Mouse (Mus musculus): ENCODE data around the gene Dpysl4.

Gene Dpysl4

GRCm38 (mm10) chr7:139085629-139086194 is at the start of gene Dpysl4:
Dpysl4 (plus strand) TSS chr7:139086001.
- peak; percentile 71 for DNase-seq (ENCODE audit: low spot score)

DNA sequence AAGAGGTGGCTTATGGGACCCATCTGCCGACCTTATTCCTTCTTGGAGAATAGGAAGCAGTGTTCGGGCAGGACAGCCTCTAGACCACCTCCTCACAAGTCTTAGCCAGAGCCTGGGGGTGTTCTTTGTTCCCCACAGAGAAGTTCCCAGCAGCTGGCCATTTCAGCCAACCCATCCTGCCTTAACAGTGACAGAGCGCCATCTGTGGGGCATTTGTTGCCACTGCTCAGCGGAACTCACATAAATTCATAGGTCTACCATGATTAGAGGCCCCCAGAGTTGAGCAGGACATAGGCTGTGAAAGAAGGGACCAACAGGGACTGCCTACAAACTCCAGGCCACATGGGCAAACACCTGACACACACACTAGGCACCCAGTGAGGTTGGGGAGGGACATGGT is 22.4 kb upstream of the Dpysl4 start:
- DNase-seq (ENCODE audit: low spot score) = no peak

GRCm38 (mm10) chr7:139068182-139068623 is 17.6 kb upstream of the Dpysl4 start:
- peak; percentile 69 for DNase-seq (ENCODE audit: low spot score)

- DNase-seq (ENCODE audit: low spot score) = no peak
These were observed 11.6 kb upstream of the Dpysl4 start for GRCm38 (mm10) chr7:139074189-139074588.

DNA sequence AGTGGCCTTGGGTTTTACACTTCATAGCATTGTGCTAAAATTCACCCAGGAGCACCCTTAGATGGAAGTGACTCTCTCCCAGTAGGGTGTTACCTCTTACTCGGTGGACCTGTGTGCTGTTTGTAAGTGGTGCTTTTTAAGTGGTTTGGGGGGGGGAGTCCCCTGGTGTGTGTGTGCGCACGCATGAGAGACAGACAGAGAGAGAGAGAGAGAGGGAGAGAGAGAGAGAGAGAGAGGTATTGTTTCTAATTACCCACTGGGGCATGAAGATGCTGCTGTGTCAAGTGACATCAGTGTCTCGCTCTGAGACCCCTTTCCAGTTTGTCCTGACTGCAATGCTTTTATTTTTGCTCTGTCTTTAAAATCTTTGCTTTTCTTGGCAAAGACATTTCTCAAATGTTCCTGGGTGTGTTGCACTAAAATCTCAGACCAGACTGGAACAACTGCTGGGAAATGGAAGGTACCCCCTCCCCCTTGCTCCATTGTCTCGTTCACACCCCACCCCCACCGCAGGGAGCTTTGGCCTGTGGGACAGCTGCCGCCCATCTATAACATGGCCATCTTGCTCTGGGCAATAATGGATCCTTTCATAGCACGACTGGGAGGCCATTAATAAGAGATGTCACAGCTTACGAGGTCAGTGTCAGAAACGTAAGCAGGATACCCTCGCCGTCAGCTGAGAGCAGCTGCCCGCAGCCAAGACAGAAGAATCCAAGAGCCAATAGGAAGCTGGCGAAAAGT is 10.6 kb upstream of the Dpysl4 start:
- no peak for DNase-seq (ENCODE audit: low spot score)

DNA sequence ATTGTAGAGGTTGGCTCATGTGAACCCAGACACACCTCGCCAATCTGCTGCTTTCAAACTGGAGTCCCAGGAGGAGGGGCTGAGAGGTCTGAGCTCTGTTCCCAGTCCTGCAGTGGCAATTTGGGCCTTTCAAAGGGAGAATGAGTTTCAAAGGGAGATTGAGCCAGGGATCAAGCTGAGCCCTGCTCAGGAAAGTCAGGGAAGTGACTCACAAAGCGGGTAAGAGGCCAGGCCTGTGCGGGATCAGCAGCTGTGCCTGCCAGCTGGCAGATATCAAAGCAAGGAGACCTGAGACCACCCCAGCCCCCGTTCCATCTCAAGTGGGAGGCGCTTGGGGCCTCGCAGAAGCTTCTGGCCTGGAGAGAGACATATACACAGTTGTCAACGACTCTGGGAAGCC is 8.5 kb upstream of the Dpysl4 start:
- no peak for DNase-seq (ENCODE audit: low spot score)

DNA sequence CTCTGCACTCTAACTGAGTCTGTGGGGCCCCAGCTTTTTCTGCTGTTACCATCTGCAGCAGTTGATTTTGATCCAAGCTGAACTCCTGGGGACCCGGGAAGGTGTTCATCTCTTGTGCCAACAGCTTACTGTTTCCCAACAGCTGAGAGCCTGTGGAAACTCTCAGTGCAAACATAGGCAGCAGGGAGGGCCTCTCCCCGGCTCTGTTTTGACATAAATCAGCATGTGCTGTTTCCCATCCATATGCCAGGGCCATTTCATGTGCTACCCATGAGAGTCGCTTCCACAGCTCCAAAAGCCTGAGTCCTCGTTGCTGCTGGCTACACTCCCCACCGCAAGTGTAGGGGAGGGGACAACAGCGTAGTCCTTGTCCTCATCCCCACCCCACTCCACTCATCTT is 7.6 kb upstream of the Dpysl4 start:
- DNase-seq (ENCODE audit: low spot score) = no peak

DNA sequence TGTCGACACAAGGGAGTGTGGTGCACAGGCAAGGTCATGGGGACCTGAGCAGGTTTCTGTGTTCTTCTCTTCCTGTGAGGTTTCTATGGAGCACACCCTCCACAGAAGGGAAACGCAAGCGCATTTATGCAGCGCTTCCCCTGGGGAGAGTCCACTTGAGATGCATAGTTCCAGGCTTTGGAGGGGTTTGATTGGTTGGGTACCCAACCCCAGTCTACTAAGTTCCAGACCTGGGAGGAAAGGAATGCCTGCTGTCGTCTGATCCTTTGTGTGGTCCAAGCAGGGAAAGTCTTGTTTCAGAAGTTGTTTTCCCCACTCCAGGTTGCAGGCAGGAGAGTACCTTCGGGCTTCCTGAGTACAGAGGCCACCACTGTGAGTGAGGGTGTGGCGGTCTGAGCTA is 6.7 kb upstream of the Dpysl4 start:
- DNase-seq (ENCODE audit: low spot score) = no peak

GRCm38 (mm10) chr7:139080714-139081113 is 5.1 kb upstream of the Dpysl4 start:
- no peak for DNase-seq (ENCODE audit: low spot score)

GRCm38 (mm10) chr7:139081158-139081557 is 4.6 kb upstream of the Dpysl4 start:
- no peak for DNase-seq (ENCODE audit: low spot score)

DNA sequence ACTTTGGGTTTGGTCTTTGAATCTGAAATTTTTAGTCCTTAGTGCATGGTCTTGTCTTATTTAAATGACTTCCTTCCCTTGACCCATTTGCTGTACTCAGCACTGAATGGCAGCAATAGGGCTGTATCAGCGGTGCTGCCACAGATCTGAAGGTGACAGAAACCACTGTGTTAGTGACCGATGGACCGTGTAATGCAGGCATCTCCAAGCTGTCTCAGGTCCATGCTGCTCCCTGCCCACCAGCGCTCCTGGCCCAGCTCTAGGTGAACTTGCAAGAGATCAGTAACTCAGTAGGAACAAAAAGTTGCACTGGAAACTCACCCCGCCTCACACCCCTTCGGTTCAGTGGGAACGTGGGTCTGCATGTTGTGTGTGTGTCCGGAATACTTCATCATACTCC is 3.5 kb upstream of the Dpysl4 start:
- DNase-seq (ENCODE audit: low spot score) = no peak

DNA sequence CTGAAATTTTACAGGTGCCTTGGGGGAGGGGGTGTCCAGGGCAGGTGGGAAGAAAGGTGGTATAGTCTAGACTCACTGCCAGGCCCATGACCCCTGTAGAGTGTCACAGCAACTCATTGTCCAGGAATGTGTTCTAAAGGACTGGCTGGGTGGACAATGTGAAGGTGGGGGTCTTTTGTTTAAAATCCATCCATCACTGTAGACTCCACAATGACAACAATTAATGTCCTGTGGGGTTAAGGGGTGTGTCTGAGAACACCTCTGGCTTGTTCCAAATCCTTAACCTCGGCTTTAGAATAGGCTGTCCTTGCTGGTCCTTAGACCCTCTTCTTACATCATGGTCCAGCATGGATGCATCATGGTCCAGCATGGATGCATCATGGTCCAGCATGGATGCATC is 1.5 kb upstream of the Dpysl4 start:
- DNase-seq (ENCODE audit: low spot score) = no peak

DNA sequence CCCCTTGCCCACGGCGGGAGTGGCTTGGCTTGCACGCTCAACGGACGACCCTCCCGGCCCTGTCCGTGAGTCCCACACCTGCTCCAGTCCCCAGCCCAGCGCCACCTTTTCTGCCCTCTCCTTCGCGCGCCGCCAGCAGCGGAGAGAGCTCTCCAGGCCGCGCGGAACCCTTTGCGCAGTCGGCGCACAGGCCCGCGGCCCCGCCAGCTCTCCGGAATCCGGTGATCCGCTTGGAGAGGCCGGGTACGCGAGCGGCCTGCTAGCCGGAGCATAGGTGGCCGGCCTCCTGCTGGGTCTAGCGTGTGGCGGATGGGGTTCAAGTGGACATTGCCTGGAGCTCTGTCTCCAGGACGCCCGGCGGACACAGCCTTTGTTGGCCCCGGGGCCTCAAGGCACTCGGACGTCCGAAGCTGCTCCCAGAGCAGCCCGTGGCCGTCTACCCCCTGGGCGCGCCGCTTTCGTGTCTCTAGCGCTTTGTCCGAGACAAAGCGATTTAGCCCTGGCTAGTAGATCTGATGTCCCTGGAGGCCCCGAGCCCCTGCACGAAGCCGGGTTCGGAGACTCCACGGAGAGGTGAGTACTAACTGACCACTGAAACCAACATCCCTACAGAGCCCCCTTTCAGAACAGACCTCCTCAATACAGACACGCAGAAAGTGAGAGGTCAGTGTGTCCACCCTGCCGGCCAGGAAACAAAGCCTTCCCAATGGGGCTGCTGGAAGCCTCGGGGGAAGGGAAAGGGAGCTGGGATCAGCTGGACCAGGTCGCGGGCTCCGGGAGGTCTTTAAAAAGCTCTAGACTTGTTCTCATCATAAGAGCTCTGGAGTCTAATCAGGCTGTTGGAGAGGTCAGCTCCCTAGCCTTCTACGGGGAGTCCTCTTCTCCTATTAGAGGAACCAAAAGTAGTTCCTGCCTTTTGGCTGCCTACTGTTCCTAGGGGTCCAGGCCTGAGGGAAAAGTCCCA is 676 bp downstream of the Dpysl4 start:
- peak; percentile 43 for DNase-seq (ENCODE audit: low spot score)

DNA sequence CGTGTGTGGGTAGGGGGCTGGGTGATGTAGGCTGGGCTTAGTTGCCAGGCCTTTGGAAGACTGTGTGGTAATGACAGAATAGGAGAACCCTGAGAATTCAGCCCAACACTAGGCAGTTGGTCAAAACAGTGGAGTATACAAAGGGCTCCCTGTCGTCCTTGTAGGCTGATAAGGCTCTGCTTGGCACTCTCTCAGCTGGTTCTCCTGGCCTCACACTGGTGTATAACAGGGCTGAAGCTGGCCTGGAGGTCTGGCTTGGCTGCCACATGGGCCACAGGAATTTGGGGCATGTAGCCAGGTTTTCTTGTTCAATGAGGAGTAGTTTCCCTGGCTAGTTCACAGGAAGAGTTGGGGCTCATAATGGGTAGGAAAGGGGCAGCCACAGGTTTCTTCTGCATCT is 2.0 kb downstream of the Dpysl4 start:
- peak; percentile 52 for DNase-seq (ENCODE audit: low spot score)

DNA sequence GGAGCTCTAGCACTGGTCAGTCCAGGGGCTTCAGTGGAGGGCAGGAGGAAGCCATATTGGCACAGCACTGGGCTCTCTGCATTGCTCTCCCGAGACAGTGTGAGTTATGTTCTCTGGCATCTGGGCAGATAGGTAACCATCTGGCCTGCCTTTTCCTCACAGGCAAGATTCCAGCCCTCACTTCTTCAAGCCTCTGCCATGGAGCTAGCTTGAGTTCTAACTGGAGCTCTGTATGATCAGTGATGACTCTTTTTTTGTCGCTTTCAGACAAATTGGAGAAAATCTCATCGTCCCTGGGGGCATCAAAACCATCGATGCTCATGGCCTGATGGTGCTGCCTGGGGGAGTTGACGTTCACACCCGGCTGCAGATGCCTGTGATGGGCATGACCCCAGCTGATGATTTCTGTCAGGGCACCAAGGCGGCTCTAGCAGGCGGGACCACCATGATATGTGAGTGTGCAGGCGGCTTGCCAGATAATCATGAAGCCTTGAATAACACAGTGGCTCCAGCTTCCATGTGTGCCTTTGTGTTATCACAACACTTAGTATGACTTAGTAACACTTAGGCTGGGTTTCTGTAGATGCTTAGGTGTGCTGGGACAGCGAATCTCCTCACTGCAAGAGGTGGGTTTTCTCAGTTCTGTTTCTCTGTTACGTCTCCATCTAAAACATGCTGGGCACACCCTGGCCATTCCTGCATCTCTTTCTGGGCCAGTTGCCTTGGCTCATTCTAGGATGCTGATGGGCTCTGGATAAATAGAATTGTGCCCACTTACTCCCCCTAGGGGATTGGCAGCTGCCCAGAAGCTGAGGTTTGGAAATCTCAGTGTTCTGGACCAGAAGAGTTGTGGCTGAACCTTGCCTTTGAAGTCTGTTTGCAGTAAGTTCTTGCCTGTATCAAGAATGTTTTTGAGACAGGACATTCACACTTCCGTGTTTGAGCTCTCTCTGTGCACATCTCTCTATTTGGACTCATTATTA is 4.4 kb downstream of the Dpysl4 start:
- no peak for DNase-seq (ENCODE audit: low spot score)

GRCm38 (mm10) chr7:139091681-139092080 is 5.9 kb downstream of the Dpysl4 start:
- DNase-seq (ENCODE audit: low spot score) = no peak

DNA sequence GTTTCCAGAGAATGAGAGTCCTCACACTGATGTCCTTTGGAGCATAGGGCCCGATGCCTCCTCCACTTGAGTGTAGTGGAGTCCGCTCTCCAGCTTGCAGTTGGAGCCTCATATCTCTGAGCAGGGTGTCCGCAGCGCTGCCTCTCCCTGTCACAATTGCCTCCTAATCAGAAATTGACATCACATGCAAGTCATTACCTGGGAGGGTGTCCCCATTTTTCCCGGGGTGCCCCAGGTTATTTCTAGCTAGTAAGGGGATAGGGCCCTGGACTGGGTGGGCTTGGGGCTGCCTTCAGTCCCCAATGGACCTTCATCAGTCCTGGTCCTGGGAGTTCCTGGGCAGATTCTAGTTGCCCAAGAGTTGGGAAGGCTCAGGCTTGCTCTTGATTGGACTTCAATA is 6.9 kb downstream of the Dpysl4 start:
- no peak for DNase-seq (ENCODE audit: low spot score)

DNA sequence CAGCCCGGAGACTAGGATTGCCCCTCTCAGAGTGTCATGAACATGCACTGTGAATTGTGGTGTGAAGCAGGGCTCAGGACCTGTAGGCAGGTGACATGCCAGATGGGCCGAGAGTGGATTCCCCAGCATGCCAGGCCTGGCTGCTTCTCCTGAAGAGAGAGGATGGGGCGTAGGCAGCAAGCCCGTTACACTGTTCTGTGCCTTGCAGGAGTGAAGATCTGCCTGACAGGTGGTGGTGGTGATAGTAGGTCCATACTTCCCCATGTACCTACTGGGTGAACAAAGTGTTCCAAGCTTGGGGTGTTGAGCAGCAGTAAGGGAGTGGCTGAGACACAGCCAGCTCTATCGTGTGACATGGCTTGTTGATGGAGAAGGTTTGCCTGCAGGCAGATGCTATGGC is 7.3 kb downstream of the Dpysl4 start:
- no peak for DNase-seq (ENCODE audit: low spot score)

DNA sequence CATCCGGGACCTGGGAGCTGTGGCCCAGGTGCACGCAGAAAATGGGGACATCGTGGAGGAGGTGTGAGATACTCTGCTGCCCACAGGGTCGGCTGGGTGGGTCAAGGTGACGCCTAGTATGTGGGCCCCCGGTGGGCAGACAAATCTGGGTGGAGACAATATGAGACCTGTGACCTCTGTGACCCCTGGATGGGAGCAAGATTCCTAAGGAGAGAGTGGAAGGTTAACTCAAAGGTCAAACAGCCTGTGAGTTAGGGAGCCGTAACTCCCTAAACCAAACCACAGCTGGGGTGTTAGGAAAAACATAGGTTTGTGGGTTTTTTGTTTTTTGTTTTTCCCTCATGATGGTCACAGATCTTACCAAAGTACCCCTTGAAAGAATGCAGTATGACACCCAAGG is 8.0 kb downstream of the Dpysl4 start:
- DNase-seq (ENCODE audit: low spot score) = no peak

DNA sequence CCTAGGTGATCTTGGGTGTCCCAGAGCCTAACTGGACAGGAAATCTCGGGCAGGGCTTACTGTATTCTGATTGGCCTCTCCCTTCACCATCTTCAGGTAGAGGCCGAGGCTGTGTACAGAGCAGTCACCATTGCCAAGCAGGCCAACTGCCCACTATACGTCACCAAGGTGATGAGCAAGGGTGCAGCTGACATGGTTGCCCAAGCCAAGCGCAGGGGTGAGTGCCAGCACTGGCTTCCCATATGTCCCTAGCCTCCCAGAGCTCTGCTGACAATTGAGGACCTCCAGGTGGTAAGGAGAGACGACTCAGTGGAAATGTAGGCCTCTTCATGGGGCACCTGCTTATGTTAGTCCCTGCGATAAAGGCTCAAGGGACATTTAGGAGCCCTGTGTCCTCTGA is 9.0 kb downstream of the Dpysl4 start:
- DNase-seq (ENCODE audit: low spot score) = no peak

- no peak for DNase-seq (ENCODE audit: low spot score)
These were observed 9.5 kb downstream of the Dpysl4 start for GRCm38 (mm10) chr7:139095282-139095681.

GRCm38 (mm10) chr7:139096399-139096798 is 10.6 kb downstream of the Dpysl4 start:
- DNase-seq (ENCODE audit: low spot score) = no peak

Data from ovary, postnatal 36 days (tissue).